Mouse (Mus musculus): ENCODE data around the gene Pgrmc1. TPM values are rescaled to one million over a fixed set of nuclear protein-coding genes. Genes with fewer than 3 reads are reported as not detected.

Pgrmc1 gene
- total and polyA plus RNA-seq, 3 experiments = 71.4 to 174 (median 91.4) TPM

GRCm38 (mm10) chrX:36590266-36590665 is 7.7 kb upstream of the Pgrmc1 start:
- no peak overlapping the region for H3K4me2 ChIP-seq (ENCODE audit: insufficient read depth, low read depth, poor library complexity, severe bottlenecking)
- no peaks in the 10 kb centered on the region for H3K36me3 ChIP-seq (replicated peaks in 1 of 2; ENCODE audit: control insufficient read depth in 1 of 2, insufficient read depth in 1 of 2, low read length in 1 of 2)
- in situ Hi-C loops (cut with MboI; ENCODE audit: low pct_ligation_motif_present, low pct_unique_long_range_greater_than_20kb, low sequenced_read_pairs) (no loop called here), dilution Hi-C loops (cut with MboI; ENCODE audit: extremely low pct_ligation_motif_present, extremely low pct_unique_long_range_greater_than_20kb, low sequenced_read_pairs) (no loop called here)
- no peak overlapping the region for H3K4me3 ChIP-seq (replicated peaks in 1 of 3; ENCODE audit: low read depth in 2 of 3, low read length in 2 of 3, poor library complexity in 1 of 3)
- DNase-seq (ENCODE audit: extremely low read depth) = no peak
- no peaks in the 10 kb centered on the region for H3K4me1 ChIP-seq (ENCODE audit: control insufficient read depth in 1 of 2, insufficient read depth in 2 of 2)
- H3K9me3 ChIP-seq (replicated peaks; ENCODE audit: low read length) = no peaks in the 10 kb centered on the region
- H3K9ac ChIP-seq (ENCODE audit: insufficient read depth, low read depth) = no peak overlapping the region
- no peaks in the 10 kb centered on the region for H3K79me2 ChIP-seq (replicated peaks; ENCODE audit: control insufficient read depth, extremely low read depth, insufficient read depth, poor library complexity, severe bottlenecking)
- TF ChIP-seq POLR2AphosphoS2 (IDR thresholded peaks at IDR 0.05; ENCODE audit: low read depth, low read length) (no peak), USF1 (IDR thresholded peaks at IDR 0.05; ENCODE audit: low read depth, low read length) (no peak), MAZ (IDR thresholded peaks at IDR 0.05; ENCODE audit: low read depth, low read length) (no peak), SMC3 (IDR thresholded peaks at IDR 0.05; ENCODE audit: low read depth, low read length) (no peak), CHD1 (IDR thresholded peaks at IDR 0.05; ENCODE audit: low read depth, low read length) (no peak)
- no peaks in the 10 kb centered on the region for H3K27me3 ChIP-seq (replicated peaks)
- no peak overlapping the region for H3K27ac ChIP-seq (ENCODE audit: insufficient read depth, low read depth)

GRCm38 (mm10) chrX:36591120-36591519 is 6.9 kb upstream of the Pgrmc1 start:
- Histone ChIP-seq H3K27ac (ENCODE audit: insufficient read depth, low read depth) (no peak overlapping the region), H3K4me3 (replicated peaks in 1 of 3; ENCODE audit: low read depth in 2 of 3, low read length in 2 of 3, poor library complexity in 1 of 3) (no peak overlapping the region), H3K9me3 (replicated peaks; ENCODE audit: low read length) (no peaks in the 10 kb centered on the region), H3K9ac (ENCODE audit: insufficient read depth, low read depth) (no peak overlapping the region), H3K27me3 (replicated peaks) (no peaks in the 10 kb centered on the region), H3K4me1 (ENCODE audit: control insufficient read depth in 1 of 2, insufficient read depth in 2 of 2) (no peaks in the 10 kb centered on the region), H3K4me2 (ENCODE audit: insufficient read depth, low read depth, poor library complexity, severe bottlenecking) (no peak overlapping the region), H3K79me2 (replicated peaks; ENCODE audit: control insufficient read depth, extremely low read depth, insufficient read depth, poor library complexity, severe bottlenecking) (no peaks in the 10 kb centered on the region), H3K36me3 (replicated peaks in 1 of 2; ENCODE audit: control insufficient read depth in 1 of 2, insufficient read depth in 1 of 2, low read length in 1 of 2) (no peaks in the 10 kb centered on the region)
- in situ Hi-C loops (cut with MboI; ENCODE audit: low pct_ligation_motif_present, low pct_unique_long_range_greater_than_20kb, low sequenced_read_pairs) = no loop called here
- dilution Hi-C loops (cut with MboI; ENCODE audit: extremely low pct_ligation_motif_present, extremely low pct_unique_long_range_greater_than_20kb, low sequenced_read_pairs) = no loop called here
- TF ChIP-seq ELF1 (IDR thresholded peaks at IDR 0.05; ENCODE audit: low read depth, low read length) (no peak), CHD2 (IDR thresholded peaks at IDR 0.05; ENCODE audit: low read length) (no peak), BHLHE40 (IDR thresholded peaks at IDR 0.05; ENCODE audit: low read depth, low read length) (no peak)
- no peak for DNase-seq (ENCODE audit: extremely low read depth)

- no peak overlapping the region for H3K27ac ChIP-seq (ENCODE audit: insufficient read depth, low read depth)
- no peak overlapping the region for H3K4me2 ChIP-seq (ENCODE audit: insufficient read depth, low read depth, poor library complexity, severe bottlenecking)
- no peaks in the 10 kb centered on the region for H3K27me3 ChIP-seq (replicated peaks)
- no peak overlapping the region for H3K9ac ChIP-seq (ENCODE audit: insufficient read depth, low read depth)
- H3K4me1 ChIP-seq (ENCODE audit: control insufficient read depth in 1 of 2, insufficient read depth in 2 of 2) = no peaks in the 10 kb centered on the region
- H3K4me3 ChIP-seq (replicated peaks in 1 of 3; ENCODE audit: low read depth in 2 of 3, low read length in 2 of 3, poor library complexity in 1 of 3) = no peak overlapping the region
- in situ Hi-C loops (cut with MboI; ENCODE audit: low pct_ligation_motif_present, low pct_unique_long_range_greater_than_20kb, low sequenced_read_pairs) (no loop called here), dilution Hi-C loops (cut with MboI; ENCODE audit: extremely low pct_ligation_motif_present, extremely low pct_unique_long_range_greater_than_20kb, low sequenced_read_pairs) (no loop called here)
- no peak for TF ChIP-seq MAX (IDR thresholded peaks at IDR 0.05; ENCODE audit: low read length)
- no peak for TF ChIP-seq CHD2 (IDR thresholded peaks at IDR 0.05; ENCODE audit: low read length)
- no peak for TF ChIP-seq IRF4 (IDR thresholded peaks at IDR 0.05; ENCODE audit: low read depth, low read length)
- no peak for TF ChIP-seq MAFK (IDR thresholded peaks at IDR 0.05; ENCODE audit: insufficient replicate concordance, low read length)
- no peak for TF ChIP-seq E2F4 (IDR thresholded peaks at IDR 0.05; ENCODE audit: insufficient replicate concordance, low read depth, low read length)
- TF ChIP-seq SIN3A (IDR thresholded peaks at IDR 0.05; ENCODE audit: low read length) = no peak
- no peak for TF ChIP-seq TCF12 (IDR thresholded peaks at IDR 0.05; ENCODE audit: low read depth, low read length)
- TF ChIP-seq ETS1 (conservative IDR thresholded peaks at IDR 0.05; ENCODE audit: low read depth, low read length) = no peak
- no peak for TF ChIP-seq HCFC1 (IDR thresholded peaks at IDR 0.05; ENCODE audit: low read depth, low read length)
- no peak for TF ChIP-seq RAD21 (IDR thresholded peaks at IDR 0.05; ENCODE audit: low read depth, low read length)
- no peak for TF ChIP-seq ELF1 (IDR thresholded peaks at IDR 0.05; ENCODE audit: low read depth, low read length)
- no peak for TF ChIP-seq RCOR1 (conservative IDR thresholded peaks at IDR 0.05; ENCODE audit: low read depth, low read length)
- TF ChIP-seq EP300 (IDR thresholded peaks at IDR 0.05; ENCODE audit: low read length) = no peak
- TF ChIP-seq MEF2A (IDR thresholded peaks at IDR 0.05; ENCODE audit: borderline replicate concordance, low read depth, low read length) = no peak
- TF ChIP-seq JUN (IDR thresholded peaks at IDR 0.05; ENCODE audit: insufficient read depth, low read depth, low read length) = no peak
- TF ChIP-seq MYC (IDR thresholded peaks at IDR 0.05; ENCODE audit: low read depth, low read length) = no peak
- H3K79me2 ChIP-seq (replicated peaks; ENCODE audit: control insufficient read depth, extremely low read depth, insufficient read depth, poor library complexity, severe bottlenecking) = no peaks in the 10 kb centered on the region
- no peaks in the 10 kb centered on the region for H3K9me3 ChIP-seq (replicated peaks; ENCODE audit: low read length)
- DNase-seq (ENCODE audit: extremely low read depth) = no peak
- no peaks in the 10 kb centered on the region for H3K36me3 ChIP-seq (replicated peaks in 1 of 2; ENCODE audit: control insufficient read depth in 1 of 2, insufficient read depth in 1 of 2, low read length in 1 of 2)
These were observed 6.5 kb upstream of the Pgrmc1 start for GRCm38 (mm10) chrX:36591539-36591938.
